Mouse (Mus musculus) hindbrain, embryonic 11.5 days (tissue): ENCODE results near the gene Fam53b. TPM values are rescaled to one million over a fixed set of nuclear protein-coding genes. Genes with fewer than 3 reads are reported as not detected.

ENCODE experiments used
- ATAC-seq: fragments of 200-750 bp; cut with Nextera tagmentation; 2 replicates; pipeline ENCODE4 v1.8.0; 2017; ENCODE audit warnings: mild to moderate bottlenecking, moderate TSS enrichment, moderate library complexity; ENCODE audit not compliant: low FRiP score
- DNase-seq: peaks from one replicate; pipeline ENCODE4 v3.0.0-alpha.2; 2015; ENCODE audit warnings: low spot score
- H3K27ac ChIP-seq: fragments of 300-500 bp; sonication (generic); 2 replicates; pipeline ENCODE4 v1.5.1; 2014; ENCODE audit warnings: mild to moderate bottlenecking, low read depth, low read length
- H3K27me3 ChIP-seq: fragments of 300-500 bp; sonication (generic); 2 replicates; pipeline ENCODE4 v1.6.1; 2014; ENCODE audit warnings: mild to moderate bottlenecking, low read length, moderate library complexity, mixed read lengths; ENCODE audit not compliant: control insufficient read depth, insufficient read depth
- H3K36me3 ChIP-seq: fragments of 300-500 bp; sonication (generic); 2 replicates; pipeline ENCODE4 v1.6.1; 2014; ENCODE audit warnings: mild to moderate bottlenecking, low read length, moderate library complexity, mixed read lengths; ENCODE audit not compliant: control insufficient read depth, insufficient read depth
- H3K4me1 ChIP-seq: fragments of 300-500 bp; sonication (generic); replicated peaks from 2 replicates; pipeline ENCODE4 v1.6.1; 2014; ENCODE audit warnings: low read length, mixed read lengths; ENCODE audit not compliant: control insufficient read depth, insufficient read depth
- H3K4me2 ChIP-seq: fragments of 300-500 bp; sonication (generic); replicated peaks from 2 replicates; pipeline ENCODE4 v1.6.1; 2014; ENCODE audit warnings: mild to moderate bottlenecking, low read depth, low read length
- H3K4me3 ChIP-seq: fragments of 300-500 bp; sonication (generic); 2 replicates; pipeline ENCODE4 v1.5.1; 2014; ENCODE audit warnings: low read depth, low read length
- H3K9ac ChIP-seq: fragments of 300-500 bp; sonication (generic); 2 replicates; pipeline ENCODE4 v1.6.1; 2014; ENCODE audit warnings: low read depth, low read length
- H3K9me3 ChIP-seq: fragments of 300-500 bp; sonication (generic); 2 replicates; pipeline ENCODE4 v1.6.1; 2016; ENCODE audit warnings: low read length; ENCODE audit not compliant: control insufficient read depth
- WGBS: fragments of 180-500 bp; shearing (Covaris S2); extraction: QIAGEN DNeasy Blood & Tissue Kit; methylation state at CpG from one replicate; pipeline ENCODE4 v1.1.7; 2014; 5-methylcytosine and 5-hydroxymethylcytosine counted together
- polyA plus RNA-seq: library from polyadenylated mRNA; unstranded; fragments of >200 nt; fragmentation: Nextera tagmentation; extraction: Ambion mirVana; gene quantifications from 2 replicates; pipeline ENCODE4 v1.2.1, GENCODE M21; 2014

Fam53b gene
- polyA plus RNA-seq, 1 experiment from 2014 or later, result 16.9 TPM

- Histone ChIP-seq H3K4me2 (no peak overlapping the region), H3K4me1 (no peaks in the 10 kb centered on the region), H3K36me3 (no peaks in the 10 kb centered on the region), H3K9me3 (no peaks in the 10 kb centered on the region), H3K4me3 (no peak overlapping the region), H3K9ac (no peak overlapping the region), H3K27ac (no peak overlapping the region), H3K27me3 (no peaks in the 10 kb centered on the region)
- no peak for ATAC-seq
- 74% methylated on average over 4 of the region's 4 CpGs for WGBS
- DNase-seq, result no peak
These were observed 134.6 kb downstream of the Fam53b start for GRCm38 (mm10) chr7:132679117-132679516.

- Histone ChIP-seq H3K4me3 (no peak overlapping the region), H3K4me1 (no peaks in the 10 kb centered on the region), H3K4me2 (no peak overlapping the region), H3K9me3 (no peaks in the 10 kb centered on the region), H3K9ac (no peak overlapping the region), H3K36me3 (no peaks in the 10 kb centered on the region), H3K27me3 (no peaks in the 10 kb centered on the region), H3K27ac (no peak overlapping the region)
- no peak for ATAC-seq
- 93% methylated on average over 2 of the region's 2 CpGs for WGBS
- no peak for DNase-seq
These were observed 137.8 kb downstream of the Fam53b start for GRCm38 (mm10) chr7:132675922-132676321.

- H3K4me1 ChIP-seq, result no peaks in the 10 kb centered on the region
- no peaks in the 10 kb centered on the region for H3K36me3 ChIP-seq
- no peak overlapping the region for H3K4me3 ChIP-seq
- WGBS, result 59% methylated on average over 17 of the region's 17 CpGs
- DNase-seq (peak; percentile 26), ATAC-seq (no peak)
- H3K27ac ChIP-seq, result no peak overlapping the region
- no peaks in the 10 kb centered on the region for H3K27me3 ChIP-seq
- no peak overlapping the region for H3K4me2 ChIP-seq
- no peak overlapping the region for H3K9ac ChIP-seq
- no peaks in the 10 kb centered on the region for H3K9me3 ChIP-seq
These were observed 139.5 kb downstream of the Fam53b start for GRCm38 (mm10) chr7:132673931-132674755.

- WGBS, result 73% methylated on average over 7 of the region's 7 CpGs
These were observed 141.2 kb downstream of the Fam53b start for GRCm38 (mm10) chr7:132672481-132672959.

GRCm38 (mm10) chr7:132670863-132671165, 142.9 kb downstream of the Fam53b start:
- Histone ChIP-seq H3K27me3 (no peaks in the 10 kb centered on the region), H3K27ac (no peak overlapping the region), H3K4me1 (no peaks in the 10 kb centered on the region), H3K9me3 (no peaks in the 10 kb centered on the region), H3K4me3 (no peak overlapping the region), H3K4me2 (no peak overlapping the region), H3K9ac (no peak overlapping the region), H3K36me3 (no peaks in the 10 kb centered on the region)
- 95% methylated on average over 3 of the region's 3 CpGs for WGBS
- DNase-seq, result no peak
- no peak for ATAC-seq

More at GRCm38 (mm10) chr7:132672481-132672959, 141.2 kb downstream of the Fam53b start:
- no peaks in the 10 kb centered on the region for H3K36me3 ChIP-seq
- no peak for ATAC-seq
- no peak overlapping the region for H3K4me3 ChIP-seq
- H3K4me1 ChIP-seq, result no peaks in the 10 kb centered on the region
- no peak overlapping the region for H3K27ac ChIP-seq
- DNase-seq, result no peak
- H3K4me2 ChIP-seq, result no peak overlapping the region
- no peaks in the 10 kb centered on the region for H3K9me3 ChIP-seq
- H3K9ac ChIP-seq, result no peak overlapping the region
- H3K27me3 ChIP-seq, result no peaks in the 10 kb centered on the region

- Histone ChIP-seq H3K27ac (no peak overlapping the region), H3K4me1 (no peaks in the 10 kb centered on the region), H3K9ac (no peak overlapping the region), H3K36me3 (no peaks in the 10 kb centered on the region), H3K4me3 (no peak overlapping the region), H3K27me3 (no peaks in the 10 kb centered on the region), H3K9me3 (no peaks in the 10 kb centered on the region), H3K4me2 (no peak overlapping the region)
- DNase-seq (no peak), ATAC-seq (no peak)
- WGBS, result 88% methylated on average over 20 of the region's 20 CpGs
These were observed 143.5 kb downstream of the Fam53b start for GRCm38 (mm10) chr7:132669999-132670862.

- Histone ChIP-seq H3K9ac (no peak overlapping the region), H3K4me2 (no peak overlapping the region), H3K27ac (no peak overlapping the region), H3K4me3 (no peak overlapping the region), H3K36me3 (no peaks in the 10 kb centered on the region), H3K4me1 (no peaks in the 10 kb centered on the region), H3K9me3 (no peaks in the 10 kb centered on the region), H3K27me3 (no peaks in the 10 kb centered on the region)
- ATAC-seq, result no peak
- DNase-seq, result no peak
- WGBS, result 79% methylated on average over 2 of the region's 2 CpGs
These were observed 145.1 kb downstream of the Fam53b start for GRCm38 (mm10) chr7:132668604-132669003.

- H3K4me1 ChIP-seq, result no peaks in the 10 kb centered on the region
- DNase-seq, result no peak
- no peak overlapping the region for H3K9ac ChIP-seq
- H3K36me3 ChIP-seq, result no peaks in the 10 kb centered on the region
- H3K27ac ChIP-seq, result no peak overlapping the region
- H3K9me3 ChIP-seq, result no peaks in the 10 kb centered on the region
- no peak overlapping the region for H3K4me2 ChIP-seq
- no peak overlapping the region for H3K4me3 ChIP-seq
- ATAC-seq, result no peak
- WGBS, result 85% methylated on average over 4 of the region's 4 CpGs
- no peaks in the 10 kb centered on the region for H3K27me3 ChIP-seq
These were observed 147.2 kb downstream of the Fam53b start for GRCm38 (mm10) chr7:132666516-132666915.
